Mouse (Mus musculus): ENCODE data around the gene Tpcn1. TPM values are rescaled to one million over a fixed set of nuclear protein-coding genes. Genes with fewer than 3 reads are reported as not detected.
"Not testable (repeated sequence)": the region's sequence is repeated elsewhere in the genome, so short reads cannot be mapped to it uniquely, and the experiment has no call there.

Tpcn1 gene
- polyA plus RNA-seq, 1 experiment from 2014 or later: 29.7 TPM

DNA sequence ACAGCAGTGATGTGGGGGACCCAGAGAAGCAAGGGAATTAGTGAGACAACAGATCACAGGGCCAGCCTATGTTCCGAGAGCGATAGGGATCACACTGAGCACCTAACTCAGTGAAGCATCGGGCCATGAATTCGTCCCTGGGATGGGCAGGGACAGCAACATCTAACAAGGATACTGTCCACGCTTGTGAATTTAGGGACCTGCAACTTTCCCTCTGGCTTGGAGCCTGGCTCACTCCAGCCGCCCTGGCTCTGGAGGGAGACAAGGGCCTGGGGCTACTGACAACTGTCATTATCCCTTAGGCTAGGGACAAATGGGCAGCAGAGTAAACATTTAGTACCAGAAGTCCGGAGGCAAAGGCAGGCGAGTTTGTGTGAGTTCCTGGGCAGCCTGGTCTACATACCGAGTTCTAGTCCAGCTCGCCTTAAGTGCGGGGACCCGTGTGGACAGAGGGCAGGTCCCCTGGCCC lies 85.8 kb downstream of the Tpcn1 start:
- Histone ChIP-seq H3K27me3 (replicated peaks; ENCODE audit: control insufficient read depth, insufficient read depth, low read length) (no peaks in the 10 kb centered on the region), H3K4me2 (peak overlapping the region; percentile 97), H3K36me3 (ENCODE audit: control insufficient read depth, insufficient read depth, low read length) (no peaks in the 10 kb centered on the region), H3K27ac (ENCODE audit: low read depth, low read length) (no peak overlapping the region), H3K9me3 (ENCODE audit: control insufficient read depth, low read length) (no peaks in the 10 kb centered on the region), H3K4me3 (ENCODE audit: low read depth, low read length) (peak overlapping the region; percentile 91), H3K4me1 (replicated peaks; ENCODE audit: control insufficient read depth, insufficient read depth, low read length) (peaks cover 15% of the 10 kb centered on the region), H3K9ac (ENCODE audit: low read depth, low read length) (peak overlapping the region; percentile 81)
- WGBS: 3% methylated on average over 12 of the region's 12 CpGs
- no peak for ATAC-seq (replicated peaks; ENCODE audit: low FRiP score)
- no peak for DNase-seq (ENCODE audit: low spot score)

DNA sequence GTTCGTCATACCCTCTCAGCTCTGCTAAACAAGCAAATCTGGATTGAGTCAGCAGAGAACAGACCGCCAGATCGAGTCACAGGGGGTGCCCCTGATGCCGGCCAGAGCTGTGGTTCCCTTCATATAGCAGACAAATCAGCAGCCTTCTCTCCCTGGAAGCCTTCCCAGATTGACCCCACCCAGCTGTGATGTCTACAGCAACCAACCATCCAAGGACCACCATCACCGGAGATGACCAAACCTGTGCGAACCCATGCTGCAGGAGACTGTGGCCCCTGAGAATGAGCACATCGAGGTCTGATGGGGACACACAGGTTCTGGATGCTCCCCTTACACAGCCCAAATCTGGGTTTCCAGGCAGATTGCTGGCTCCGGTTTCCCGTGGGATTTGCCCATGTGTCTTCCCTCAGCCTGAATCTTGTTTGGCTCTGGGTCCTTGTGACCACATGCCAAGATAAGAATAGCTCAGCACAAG lies 86.3 kb downstream of the Tpcn1 start:
- Histone ChIP-seq H3K36me3 (ENCODE audit: control insufficient read depth, insufficient read depth, low read length) (0 out of 2 replicates have a peak, but pooled peaks cover 1% of the 10 kb centered on the region), H3K4me1 (replicated peaks; ENCODE audit: control insufficient read depth, insufficient read depth, low read length) (peaks cover 15% of the 10 kb centered on the region), H3K4me2 (peak overlapping the region; percentile 97), H3K4me3 (ENCODE audit: low read depth, low read length) (peak overlapping the region; percentile 91), H3K27ac (ENCODE audit: low read depth, low read length) (no peak overlapping the region), H3K27me3 (replicated peaks; ENCODE audit: control insufficient read depth, insufficient read depth, low read length) (no peaks in the 10 kb centered on the region), H3K9me3 (ENCODE audit: control insufficient read depth, low read length) (no peaks in the 10 kb centered on the region), H3K9ac (ENCODE audit: low read depth, low read length) (peak overlapping the region; percentile 81; the same call in 1 of the 2 replicates)
- WGBS: 58% methylated on average over 9 of the region's 9 CpGs
- no peak for DNase-seq (ENCODE audit: low spot score)
- ATAC-seq (replicated peaks; ENCODE audit: low FRiP score): no peak

DNA sequence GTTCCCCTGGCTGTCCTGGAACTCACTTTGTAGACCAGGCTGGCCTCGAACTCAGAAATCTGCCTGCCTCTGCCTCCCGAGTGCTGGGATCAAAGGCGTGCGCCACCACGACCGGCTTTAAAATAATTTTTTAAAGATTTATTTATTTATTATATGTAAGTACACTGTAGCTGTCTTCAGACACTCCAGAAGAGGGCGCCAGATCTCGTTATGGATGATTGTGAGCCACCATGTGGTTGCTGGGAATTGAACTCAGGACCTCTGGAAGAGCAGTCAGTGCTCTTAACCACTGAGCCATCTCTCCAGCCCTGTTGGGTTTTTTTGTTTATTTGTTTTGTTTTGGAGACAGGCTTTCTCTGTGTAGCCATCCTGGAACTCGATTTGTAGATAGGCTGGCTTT lies 87.9 kb downstream of the Tpcn1 start:
- not testable (repeated sequence) for H3K27ac ChIP-seq (ENCODE audit: low read depth, low read length); H3K27me3 ChIP-seq (replicated peaks; ENCODE audit: control insufficient read depth, insufficient read depth, low read length); H3K4me2 ChIP-seq; H3K9me3 ChIP-seq (ENCODE audit: control insufficient read depth, low read length); H3K9ac ChIP-seq (ENCODE audit: low read depth, low read length); DNase-seq (ENCODE audit: low spot score); H3K36me3 ChIP-seq (ENCODE audit: control insufficient read depth, insufficient read depth, low read length); ATAC-seq (replicated peaks; ENCODE audit: low FRiP score); H3K4me3 ChIP-seq (ENCODE audit: low read depth, low read length)
- 84% methylated on average over 9 of the region's 9 CpGs for WGBS
- H3K4me1 ChIP-seq (replicated peaks; ENCODE audit: control insufficient read depth, insufficient read depth, low read length): peaks cover 14% of the 10 kb centered on the region

DNA sequence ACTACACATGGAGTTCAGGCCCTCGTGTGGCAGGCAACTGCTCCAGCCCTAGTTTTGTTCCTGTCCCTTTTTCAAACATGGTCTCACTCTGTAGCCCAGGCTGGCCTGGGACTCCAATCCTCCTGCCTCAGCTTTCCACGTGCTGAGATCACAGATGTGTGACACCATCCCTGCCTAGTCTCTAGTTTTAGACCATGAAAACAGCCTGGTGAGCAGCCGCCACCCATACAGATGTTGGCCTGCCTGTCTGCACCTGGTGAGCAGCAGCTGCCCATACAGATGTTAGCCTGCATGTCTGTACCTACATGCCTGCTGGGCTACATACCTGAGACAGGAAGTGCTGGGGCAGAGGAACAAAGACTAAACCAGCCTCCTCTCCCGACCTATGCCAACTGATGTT lies 89.3 kb downstream of the Tpcn1 start:
- H3K4me3 ChIP-seq (ENCODE audit: low read depth, low read length): no peak overlapping the region
- H3K9ac ChIP-seq (ENCODE audit: low read depth, low read length): no peak overlapping the region
- peaks cover 11% of the 10 kb centered on the region for H3K4me1 ChIP-seq (replicated peaks; ENCODE audit: control insufficient read depth, insufficient read depth, low read length)
- peaks cover 2% of the 10 kb centered on the region; the same call in 1 of the 2 replicates for H3K36me3 ChIP-seq (ENCODE audit: control insufficient read depth, insufficient read depth, low read length)
- no peak overlapping the region for H3K4me2 ChIP-seq
- 76% methylated on average over 4 of the region's 4 CpGs for WGBS
- H3K27me3 ChIP-seq (replicated peaks; ENCODE audit: control insufficient read depth, insufficient read depth, low read length): no peaks in the 10 kb centered on the region
- ATAC-seq (replicated peaks; ENCODE audit: low FRiP score) (no peak), DNase-seq (ENCODE audit: low spot score) (no peak)
- H3K27ac ChIP-seq (ENCODE audit: low read depth, low read length): no peak overlapping the region
- no peaks in the 10 kb centered on the region for H3K9me3 ChIP-seq (ENCODE audit: control insufficient read depth, low read length)

DNA sequence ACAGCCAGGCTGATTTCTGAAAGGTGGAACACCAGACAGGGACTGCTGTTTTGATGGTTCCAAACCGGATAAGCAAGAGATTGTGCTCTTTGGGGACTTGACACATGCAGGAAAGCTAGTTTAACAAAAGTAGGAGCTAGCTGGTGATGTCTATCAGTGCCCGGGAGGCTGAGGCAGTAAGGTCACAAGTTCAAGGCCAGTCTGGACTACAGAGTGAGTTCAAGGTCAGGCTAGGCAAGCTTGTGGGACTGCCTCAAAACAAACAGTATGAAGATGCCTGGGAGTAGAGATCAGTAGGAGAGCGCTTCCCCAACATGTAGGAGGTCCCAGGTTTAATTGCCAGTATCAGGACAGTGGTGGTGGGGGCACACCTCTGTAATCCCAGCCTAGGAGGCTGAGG lies 91.4 kb downstream of the Tpcn1 start:
- Histone ChIP-seq H3K27me3 (replicated peaks; ENCODE audit: control insufficient read depth, insufficient read depth, low read length) (no peaks in the 10 kb centered on the region), H3K9ac (ENCODE audit: low read depth, low read length) (no peak overlapping the region), H3K4me2 (no peak overlapping the region), H3K4me3 (ENCODE audit: low read depth, low read length) (no peak overlapping the region), H3K9me3 (ENCODE audit: control insufficient read depth, low read length) (no peaks in the 10 kb centered on the region), H3K4me1 (replicated peaks; ENCODE audit: control insufficient read depth, insufficient read depth, low read length) (peaks cover 3% of the 10 kb centered on the region), H3K36me3 (ENCODE audit: control insufficient read depth, insufficient read depth, low read length) (peaks cover 6% of the 10 kb centered on the region; the same call in 1 of the 2 replicates), H3K27ac (ENCODE audit: low read depth, low read length) (no peak overlapping the region)
- no peak for ATAC-seq (replicated peaks; ENCODE audit: low FRiP score)
- 82% methylated on average over 3 of the region's 3 CpGs for WGBS
- no peak for DNase-seq (ENCODE audit: low spot score)

DNA sequence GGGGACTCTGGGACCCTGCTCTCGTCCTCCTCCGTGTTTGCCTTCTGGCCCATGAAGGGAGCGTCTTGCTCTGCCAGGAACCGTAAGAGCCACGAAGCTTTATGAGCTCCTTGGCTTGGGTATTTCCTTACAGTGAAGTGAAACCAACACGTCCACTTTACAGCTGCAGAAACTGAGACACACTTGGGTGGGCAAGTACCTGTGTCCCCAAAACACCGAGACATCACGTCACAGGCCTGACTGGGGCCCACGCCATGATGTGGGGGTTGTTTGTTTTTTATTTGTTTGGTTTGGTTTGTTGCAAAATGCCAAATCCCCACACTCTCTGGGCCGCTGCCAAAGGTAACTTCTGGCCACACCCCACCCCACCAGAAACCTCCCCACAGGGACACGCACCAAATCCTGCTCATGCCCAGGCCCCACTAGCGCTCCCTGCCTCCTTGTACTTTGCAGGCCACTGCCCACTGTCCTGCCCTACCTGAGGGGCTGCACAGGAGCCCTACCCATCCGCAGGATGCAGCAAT lies 92.7 kb downstream of the Tpcn1 start:
- H3K27ac ChIP-seq (ENCODE audit: low read depth, low read length): no peak overlapping the region
- H3K36me3 ChIP-seq (ENCODE audit: control insufficient read depth, insufficient read depth, low read length): peaks cover 6% of the 10 kb centered on the region; the same call in 1 of the 2 replicates
- no peak overlapping the region for H3K4me2 ChIP-seq
- no peak for DNase-seq (ENCODE audit: low spot score)
- 87% methylated on average over 13 of the region's 13 CpGs for WGBS
- ATAC-seq (replicated peaks; ENCODE audit: low FRiP score): no peak
- H3K9me3 ChIP-seq (ENCODE audit: control insufficient read depth, low read length): no peaks in the 10 kb centered on the region
- H3K27me3 ChIP-seq (replicated peaks; ENCODE audit: control insufficient read depth, insufficient read depth, low read length): no peaks in the 10 kb centered on the region
- H3K9ac ChIP-seq (ENCODE audit: low read depth, low read length): no peak overlapping the region
- no peak overlapping the region for H3K4me3 ChIP-seq (ENCODE audit: low read depth, low read length)
- no peaks in the 10 kb centered on the region for H3K4me1 ChIP-seq (replicated peaks; ENCODE audit: control insufficient read depth, insufficient read depth, low read length)

DNA sequence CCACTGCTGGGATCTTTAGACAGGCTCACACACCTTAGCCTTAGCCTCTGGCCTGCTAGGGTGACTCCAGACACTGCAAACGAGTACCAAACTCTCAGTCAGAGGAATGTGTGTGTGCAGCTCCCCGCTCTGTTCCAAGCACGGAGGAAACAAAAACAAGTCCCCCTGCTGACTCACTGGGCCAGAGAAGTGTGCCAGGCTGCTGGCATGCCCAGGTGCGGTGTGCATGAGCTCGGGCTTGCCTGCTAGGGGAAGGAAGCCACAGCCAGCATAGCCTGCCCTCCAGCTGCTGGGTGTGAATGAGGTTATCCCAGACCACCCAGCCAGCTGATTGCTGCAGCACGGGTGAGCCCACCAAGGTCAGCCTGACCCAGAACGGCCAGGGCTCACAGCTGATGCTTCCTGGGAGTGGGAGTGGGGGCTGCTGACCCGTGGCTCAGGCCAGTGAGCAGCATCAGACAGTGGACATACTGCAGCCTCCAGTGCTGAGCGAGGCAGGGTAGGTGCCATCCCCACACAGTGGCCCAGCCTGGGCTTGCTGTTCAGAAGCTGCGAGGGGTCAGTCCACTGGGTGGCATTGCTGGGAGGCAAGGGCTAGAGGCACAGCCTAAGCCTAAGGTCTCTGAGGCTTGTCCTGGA lies 93.3 kb downstream of the Tpcn1 start:
- ATAC-seq (replicated peaks; ENCODE audit: low FRiP score) (no peak), DNase-seq (ENCODE audit: low spot score) (no peak)
- WGBS: 77% methylated on average over 10 of the region's 10 CpGs
- no peaks in the 10 kb centered on the region for H3K4me1 ChIP-seq (replicated peaks; ENCODE audit: control insufficient read depth, insufficient read depth, low read length)
- no peaks in the 10 kb centered on the region for H3K9me3 ChIP-seq (ENCODE audit: control insufficient read depth, low read length)
- H3K4me2 ChIP-seq: no peak overlapping the region
- H3K4me3 ChIP-seq (ENCODE audit: low read depth, low read length): no peak overlapping the region
- no peak overlapping the region for H3K27ac ChIP-seq (ENCODE audit: low read depth, low read length)
- no peaks in the 10 kb centered on the region for H3K27me3 ChIP-seq (replicated peaks; ENCODE audit: control insufficient read depth, insufficient read depth, low read length)
- H3K36me3 ChIP-seq (ENCODE audit: control insufficient read depth, insufficient read depth, low read length): peaks cover 6% of the 10 kb centered on the region; the same call in 1 of the 2 replicates
- H3K9ac ChIP-seq (ENCODE audit: low read depth, low read length): no peak overlapping the region

DNA sequence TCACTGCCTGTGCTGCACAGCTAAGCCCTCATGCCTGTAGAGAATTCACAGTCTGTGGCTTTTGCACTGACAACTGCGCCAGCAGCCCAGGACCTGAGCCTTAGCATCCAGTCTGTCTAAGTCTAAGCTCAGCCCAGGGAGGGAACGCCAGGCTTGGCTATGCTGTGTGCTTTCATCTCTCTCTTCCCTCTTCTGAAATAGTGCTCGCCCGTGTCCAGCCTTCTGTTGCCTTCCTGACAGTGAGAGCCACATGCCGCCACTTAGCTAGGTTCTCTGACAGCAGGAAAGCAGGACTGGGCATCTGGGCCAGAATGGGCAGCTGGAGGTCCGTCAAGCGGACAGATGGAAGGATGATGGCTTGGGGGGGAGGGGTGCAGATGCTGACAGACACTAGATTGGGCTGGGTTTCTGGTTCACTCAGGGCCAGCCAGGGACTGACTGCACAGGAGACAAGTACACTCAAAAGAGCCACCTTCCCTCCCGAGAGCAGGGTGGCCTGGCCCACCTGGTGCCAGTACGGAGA lies 94.5 kb downstream of the Tpcn1 start:
- 88% methylated on average over 9 of the region's 9 CpGs for WGBS
- Histone ChIP-seq H3K27me3 (replicated peaks; ENCODE audit: control insufficient read depth, insufficient read depth, low read length) (no peaks in the 10 kb centered on the region), H3K4me2 (no peak overlapping the region), H3K27ac (ENCODE audit: low read depth, low read length) (no peak overlapping the region), H3K4me1 (replicated peaks; ENCODE audit: control insufficient read depth, insufficient read depth, low read length) (no peaks in the 10 kb centered on the region), H3K36me3 (ENCODE audit: control insufficient read depth, insufficient read depth, low read length) (peaks cover 6% of the 10 kb centered on the region; the same call in 1 of the 2 replicates), H3K9ac (ENCODE audit: low read depth, low read length) (no peak overlapping the region), H3K9me3 (ENCODE audit: control insufficient read depth, low read length) (no peaks in the 10 kb centered on the region), H3K4me3 (ENCODE audit: low read depth, low read length) (no peak overlapping the region)
- DNase-seq (ENCODE audit: low spot score) (no peak), ATAC-seq (replicated peaks; ENCODE audit: low FRiP score) (no peak)
